Mouse (Mus musculus) ES-Bruce4 (cell line): ENCODE data around the gene Smlr1. TPM values are rescaled to one million over a fixed set of nuclear protein-coding genes. Genes with fewer than 3 reads are reported as not detected.

Source experiments
- H3K27ac ChIP-seq: 2 replicates; pipeline ENCODE4 v1.5.1; 2012; ENCODE audit warnings: low read length, inconsistent platforms; ENCODE audit not compliant: insufficient read depth
- H3K27me3 ChIP-seq: 2 replicates; pipeline ENCODE4 v1.6.1; 2012; ENCODE audit warnings: mild to moderate bottlenecking, low read length, inconsistent platforms; ENCODE audit not compliant: control insufficient read depth, poor library complexity, insufficient read depth, severe bottlenecking
- H3K36me3 ChIP-seq: 2 replicates; pipeline ENCODE4 v1.6.1; 2012; ENCODE audit warnings: inconsistent platforms, mild to moderate bottlenecking, low read length, moderate library complexity; ENCODE audit not compliant: control insufficient read depth, poor library complexity, insufficient read depth, severe bottlenecking
- H3K4me1 ChIP-seq: one replicate; pipeline ENCODE4 v1.8.1; 2011; ENCODE audit warnings: low read length; ENCODE audit not compliant: control insufficient read depth, insufficient read depth
- H3K4me3 ChIP-seq: 2 replicates; pipeline ENCODE4 v1.5.1; 2011; ENCODE audit warnings: low read depth, mild to moderate bottlenecking, low read length
- H3K9ac ChIP-seq: 2 replicates; pipeline ENCODE4 v1.6.1; 2012; ENCODE audit warnings: low read depth, mild to moderate bottlenecking, inconsistent platforms; ENCODE audit not compliant: poor library complexity, severe bottlenecking
- H3K9me3 ChIP-seq: replicated peaks from 2 replicates; pipeline ENCODE4 v1.6.1; 2012; ENCODE audit warnings: mild to moderate bottlenecking, low read length, inconsistent platforms; ENCODE audit not compliant: control insufficient read depth, poor library complexity, insufficient read depth, severe bottlenecking
- CTCF ChIP-seq: IDR thresholded peaks from one replicate; pipeline ENCODE4 v1.8.1; 2011; ENCODE audit warnings: low read depth, low read length
- EP300 ChIP-seq: IDR thresholded peaks from 2 replicates; pipeline ENCODE4 v1.6.1; 2011; ENCODE audit warnings: low read depth, low read length; ENCODE audit not compliant: insufficient read depth
- POLR2A ChIP-seq: IDR thresholded peaks from one replicate; pipeline ENCODE4 v1.8.1; 2011; ENCODE audit warnings: low read length; ENCODE audit not compliant: insufficient read depth
- polyA plus RNA-seq: library from polyadenylated mRNA; stranded (reverse); fragments of >200 nt; gene quantifications from 2 replicates; pipeline ENCODE4 v1.2.4, GENCODE M21; 2011; ENCODE audit warnings: low read depth; ENCODE audit not compliant: missing spikeins, insufficient read depth, insufficient read length

The Smlr1 gene
- polyA plus RNA-seq, 1 experiment, result not detected

DNA sequence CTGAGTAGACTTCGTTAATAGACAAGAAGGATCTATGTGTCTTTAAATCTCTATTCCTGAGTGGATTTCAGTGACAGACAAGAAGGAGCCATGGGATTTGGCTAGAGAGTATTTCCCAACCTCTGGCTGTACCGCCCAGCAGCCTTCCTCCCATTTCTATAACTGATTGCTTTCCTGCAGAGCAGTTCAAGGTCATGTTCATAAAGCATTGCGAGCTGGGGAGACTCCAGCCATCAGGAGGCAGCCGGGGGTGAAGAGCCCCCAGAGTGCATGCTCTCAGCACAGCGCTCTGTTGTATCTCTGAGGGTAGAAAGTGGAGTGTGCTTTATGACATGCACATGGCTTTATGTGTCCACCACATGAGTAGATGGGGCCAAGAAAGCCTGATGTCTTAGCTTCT, 53.3 kb downstream of the Smlr1 start:
- no peak overlapping the region for H3K4me3 ChIP-seq
- H3K27ac ChIP-seq, result no peak overlapping the region
- TF ChIP-seq POLR2A (no peak), CTCF (no peak), EP300 (no peak)
- peaks cover 2% of the 10 kb centered on the region; the same call in 1 of the 2 replicates for H3K36me3 ChIP-seq
- no peaks in the 10 kb centered on the region for H3K4me1 ChIP-seq
- H3K9ac ChIP-seq, result no peak overlapping the region
- H3K9me3 ChIP-seq, result no peaks in the 10 kb centered on the region
- no peaks in the 10 kb centered on the region for H3K27me3 ChIP-seq

DNA sequence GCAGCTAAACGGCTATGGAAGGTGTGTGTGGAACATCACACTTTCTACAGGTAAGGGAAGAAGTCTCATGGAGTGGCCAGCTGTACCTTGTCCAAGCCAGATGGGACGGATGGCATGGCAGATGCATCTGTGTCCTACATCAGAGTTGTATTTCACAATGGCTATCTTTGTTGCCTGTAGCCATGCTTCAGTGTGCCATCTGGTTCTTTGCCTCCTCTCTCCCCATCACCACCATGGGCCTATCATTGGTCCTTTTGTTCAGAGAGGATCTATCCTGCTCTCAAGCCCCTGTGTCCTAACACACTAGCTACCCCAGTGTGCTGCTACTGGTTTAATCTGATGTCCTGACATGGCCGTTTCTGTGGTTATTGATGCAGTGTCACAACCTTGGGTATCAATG, 56.4 kb downstream of the Smlr1 start:
- H3K27ac ChIP-seq, result no peak overlapping the region
- no peaks in the 10 kb centered on the region for H3K36me3 ChIP-seq
- H3K27me3 ChIP-seq, result no peaks in the 10 kb centered on the region
- H3K9ac ChIP-seq, result no peak overlapping the region
- H3K4me1 ChIP-seq, result no peaks in the 10 kb centered on the region
- H3K9me3 ChIP-seq, result no peaks in the 10 kb centered on the region
- no peak for TF ChIP-seq POLR2A
- no peak for TF ChIP-seq EP300
- no peak for TF ChIP-seq CTCF
- H3K4me3 ChIP-seq, result no peak overlapping the region

Other genes with a start within 250 kb of the Smlr1 start
- 59.1 and 69.8 TPM in 2 replicates for gene Akap7, start 228.4 kb downstream of the Smlr1 start, polyA plus RNA-seq
- gene Epb41l2, start 176.5 kb downstream of the Smlr1 start, polyA plus RNA-seq, result 181 and 182 TPM in 2 replicates